Mouse (Mus musculus) brain, adult 2 months (tissue): ENCODE results near the gene Atp5g2.

Source experiments
- DNase-seq: peaks from one replicate; pipeline ENCODE4 v3.0.0; 2011; ENCODE audit warnings: low read depth, low spot score

Atp5g2 gene

DNA sequence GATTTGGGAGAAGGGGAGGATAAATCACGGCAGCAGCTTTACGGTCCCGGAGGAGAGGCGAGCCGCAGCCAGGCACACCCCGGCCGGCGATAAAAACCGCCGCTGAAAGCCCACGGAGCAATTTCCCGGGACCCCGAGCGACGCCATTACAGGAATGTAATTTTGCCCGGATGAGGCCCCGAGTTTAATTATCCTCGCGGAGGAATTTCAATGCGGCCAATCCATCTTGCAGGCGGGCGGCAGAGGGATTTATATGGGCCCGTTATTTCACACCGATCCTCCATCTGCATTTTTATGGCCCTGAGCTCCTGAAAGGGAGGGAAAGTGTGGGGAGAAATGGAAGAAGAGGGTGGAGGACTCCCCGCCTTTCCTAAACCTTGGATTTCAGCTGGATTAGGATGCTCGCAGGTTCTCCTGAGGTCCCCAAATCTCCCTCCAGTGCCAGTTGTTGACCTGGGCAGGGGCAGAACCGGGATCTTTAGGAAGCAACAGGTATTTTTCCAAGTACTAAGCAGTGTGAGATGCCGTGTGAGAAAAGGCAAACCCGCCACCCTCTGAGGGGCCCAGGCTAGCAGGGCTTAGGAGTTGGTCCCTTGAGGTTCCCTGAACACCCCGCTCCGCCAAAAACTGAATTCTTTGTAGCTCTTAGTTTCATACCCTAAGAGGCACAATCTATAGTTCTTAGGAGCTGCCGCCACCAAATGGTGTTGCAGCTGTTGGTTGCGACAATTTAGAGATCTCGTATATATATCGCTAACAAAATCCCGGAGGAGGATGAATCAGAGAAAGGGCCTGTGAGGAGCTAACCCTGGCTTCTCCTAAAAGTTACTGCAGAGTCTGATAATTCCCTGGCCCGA is at the start of gene Atp5g2:
Gene Atp5g2 (minus strand): TSS at position 138 of the 857 bp plus-strand sequence.
- DNase-seq: peak; percentile 66

DNA sequence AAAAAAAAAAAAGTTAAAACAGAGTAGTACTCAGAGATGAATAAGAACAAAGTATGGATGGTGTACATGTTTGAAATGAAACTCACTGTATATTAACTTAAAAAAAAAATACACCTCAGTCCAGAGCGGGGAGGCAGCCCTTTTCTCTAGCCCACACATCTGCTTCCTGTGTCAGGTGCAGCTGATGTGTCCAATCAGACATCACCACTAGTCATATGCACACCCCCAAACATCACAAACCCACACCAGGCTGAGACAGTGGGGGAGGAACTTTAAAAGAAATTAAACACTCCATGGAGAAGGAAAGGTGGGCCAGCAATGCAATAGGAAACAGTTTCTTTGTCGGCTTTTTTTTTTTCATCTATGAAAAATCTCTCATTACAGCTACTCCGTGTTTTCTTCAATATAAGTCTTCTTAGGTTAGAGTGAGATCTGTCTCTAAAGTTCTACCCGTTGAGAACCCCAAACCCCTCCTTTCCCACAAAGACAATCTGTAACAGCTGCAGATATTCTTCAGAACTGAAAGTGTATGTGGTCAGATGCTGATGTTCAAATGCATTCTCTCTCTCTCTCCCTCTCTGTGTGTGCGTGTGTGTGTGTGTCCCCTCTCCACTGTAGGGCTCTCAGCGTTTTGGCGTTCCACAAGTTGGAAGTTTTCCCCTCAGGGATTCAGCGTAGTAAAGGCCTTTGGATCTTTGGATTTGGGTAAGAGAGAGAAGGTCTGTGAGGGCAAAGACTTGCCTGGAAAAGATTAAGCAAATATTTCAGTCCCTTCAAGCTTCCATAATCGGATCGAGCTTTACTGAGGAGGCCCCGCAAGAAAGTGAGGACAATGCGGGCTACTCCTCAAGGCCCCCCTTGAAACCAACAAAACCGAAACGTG is 49.1 kb upstream of the Atp5g2 start:
- DNase-seq: peak; percentile 55

DNA sequence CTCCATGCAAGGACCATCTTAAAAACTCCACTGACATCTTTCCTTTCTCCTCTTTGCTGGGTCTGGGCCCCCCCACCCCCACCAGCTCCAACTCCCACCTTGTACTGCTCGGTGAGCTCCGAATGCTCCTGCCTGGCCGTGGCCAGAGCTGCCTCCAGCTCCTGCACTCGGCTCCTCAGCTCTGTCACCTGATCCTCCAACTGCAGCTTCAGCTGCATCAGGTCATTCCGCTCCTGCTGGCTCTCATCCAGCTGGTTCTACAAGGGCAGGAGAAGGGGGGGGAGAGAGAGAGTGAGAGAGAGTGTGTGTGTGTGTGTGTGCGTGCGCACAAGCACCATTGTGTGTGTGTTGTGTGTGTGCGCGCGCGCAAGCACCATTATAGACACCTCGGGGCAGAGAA is 44.0 kb upstream of the Atp5g2 start:
- no peak for DNase-seq

DNA sequence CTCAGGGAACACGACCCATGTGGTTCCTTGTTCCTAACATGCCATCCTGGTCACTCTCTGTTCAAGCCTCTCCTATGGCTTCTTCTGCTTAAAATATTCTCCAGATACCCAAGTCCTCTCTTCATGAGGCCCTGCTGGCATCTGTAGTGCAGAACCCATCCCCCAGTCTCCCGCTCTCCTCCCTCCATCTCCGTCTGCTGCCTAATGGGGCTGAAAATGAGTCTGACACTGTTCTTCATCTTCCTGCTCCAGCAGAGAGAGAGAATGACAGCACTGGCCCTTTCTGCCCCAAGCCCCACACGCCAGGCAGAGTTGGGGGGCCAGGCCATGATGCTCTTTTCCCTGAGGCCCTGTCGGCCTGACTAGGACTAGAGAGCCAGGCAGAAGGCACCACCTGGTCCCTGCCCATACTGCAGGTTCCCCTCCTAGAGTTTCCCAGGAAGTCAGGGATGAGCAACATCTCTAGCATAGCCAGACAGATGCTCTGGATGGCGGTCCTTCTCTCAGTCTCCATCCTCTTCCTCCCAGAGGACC is 35.7 kb upstream of the Atp5g2 start:
- DNase-seq: no peak

DNA sequence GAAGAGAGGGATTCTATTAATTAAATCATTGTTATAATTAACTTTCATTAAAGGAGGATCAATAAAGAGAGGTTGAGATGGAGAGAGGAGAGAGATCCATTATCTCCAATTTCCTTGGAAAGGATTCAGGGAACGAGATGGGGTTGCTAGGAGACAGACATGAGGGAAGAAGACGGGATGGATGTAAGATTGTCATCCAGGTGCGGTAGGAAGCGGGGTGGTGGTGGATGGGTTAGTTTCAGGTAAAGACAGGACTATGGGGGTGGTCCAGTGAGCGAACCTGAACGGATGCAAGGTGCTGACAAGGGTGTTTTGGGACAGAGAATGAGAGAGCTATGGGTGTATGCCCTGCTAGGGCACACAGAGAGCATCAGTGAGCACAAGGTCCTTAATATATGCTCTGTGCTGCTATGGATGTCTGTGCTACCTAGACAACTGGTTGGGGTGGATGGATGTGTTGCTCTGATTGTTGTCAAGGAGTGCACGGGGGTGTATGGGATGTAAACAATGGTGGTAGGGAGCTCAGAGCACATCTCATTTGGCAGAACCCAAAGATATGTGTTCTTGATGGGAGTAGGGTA is 33.9 kb upstream of the Atp5g2 start:
- DNase-seq: no peak

DNA sequence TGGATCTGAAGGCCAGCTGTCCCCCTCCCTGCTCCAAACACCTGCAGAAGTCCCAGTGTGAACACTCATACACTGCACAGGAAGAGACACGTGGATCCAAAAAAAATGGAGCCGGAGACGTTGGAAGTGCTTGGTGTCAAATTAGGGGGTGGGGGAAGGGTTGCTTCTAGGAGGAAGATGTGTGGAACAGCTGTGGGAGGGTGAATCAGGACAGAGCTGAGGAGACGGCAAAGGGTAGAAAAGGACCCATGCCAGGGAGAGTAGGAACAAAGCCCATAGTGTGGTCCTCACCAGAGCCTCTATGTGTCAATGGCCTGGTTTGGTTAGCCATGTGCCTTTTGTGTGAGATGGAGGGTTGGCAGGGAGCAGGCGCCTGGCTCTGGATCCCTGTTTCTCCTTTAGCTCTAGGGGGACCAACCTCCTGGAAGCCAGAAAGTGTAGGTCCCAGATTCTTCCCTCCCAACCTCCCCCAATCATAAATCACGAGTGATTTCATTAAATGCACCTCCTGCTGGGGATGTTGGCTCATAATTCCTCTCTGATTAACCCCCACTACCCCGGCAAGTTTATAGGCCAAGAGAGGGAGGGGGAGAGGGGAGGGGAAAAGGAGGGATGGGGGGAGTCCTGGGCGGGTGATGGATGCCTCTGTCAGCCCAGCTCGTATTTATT is 33.2 kb upstream of the Atp5g2 start:
- DNase-seq: peak; percentile 71

DNA sequence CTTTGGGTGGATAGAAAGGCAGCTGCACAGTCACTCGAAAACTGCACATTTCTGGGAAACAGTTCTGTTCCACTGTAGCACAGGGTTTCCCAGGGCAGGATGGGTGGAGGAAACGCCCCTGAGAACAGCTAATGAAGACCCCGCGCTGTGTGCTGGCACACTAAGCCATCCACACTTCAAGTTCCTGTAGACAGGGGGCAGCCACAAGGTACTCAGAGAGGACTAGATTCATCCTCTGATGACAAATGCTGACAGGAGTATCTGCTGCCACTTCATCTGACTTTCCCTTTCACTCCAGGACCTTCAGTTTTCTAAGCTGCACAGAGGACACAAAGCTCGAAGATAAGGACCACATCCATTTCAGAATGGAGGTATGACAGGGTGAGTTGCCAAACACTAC is 32.7 kb upstream of the Atp5g2 start:
- DNase-seq: no peak

DNA sequence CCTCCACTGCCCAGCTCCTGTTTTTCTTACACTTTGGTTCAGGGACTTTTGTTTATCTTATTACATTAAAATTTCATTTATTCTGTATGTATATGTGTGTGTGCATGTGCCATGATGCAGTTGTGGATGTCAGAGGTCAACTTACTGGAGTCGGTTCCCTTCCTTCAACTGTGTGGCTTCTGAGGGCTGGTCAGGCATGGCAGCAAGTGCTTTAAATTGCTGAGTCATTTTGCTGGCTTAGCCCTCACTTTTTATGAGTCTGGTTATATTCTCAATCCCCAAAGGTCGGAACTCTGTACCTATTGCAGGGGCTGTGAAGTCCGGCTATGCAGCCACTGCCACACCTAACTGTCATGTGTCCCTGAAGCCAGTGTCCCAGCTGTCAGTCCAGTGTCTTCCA is 30.8 kb upstream of the Atp5g2 start:
- DNase-seq: no peak

DNA sequence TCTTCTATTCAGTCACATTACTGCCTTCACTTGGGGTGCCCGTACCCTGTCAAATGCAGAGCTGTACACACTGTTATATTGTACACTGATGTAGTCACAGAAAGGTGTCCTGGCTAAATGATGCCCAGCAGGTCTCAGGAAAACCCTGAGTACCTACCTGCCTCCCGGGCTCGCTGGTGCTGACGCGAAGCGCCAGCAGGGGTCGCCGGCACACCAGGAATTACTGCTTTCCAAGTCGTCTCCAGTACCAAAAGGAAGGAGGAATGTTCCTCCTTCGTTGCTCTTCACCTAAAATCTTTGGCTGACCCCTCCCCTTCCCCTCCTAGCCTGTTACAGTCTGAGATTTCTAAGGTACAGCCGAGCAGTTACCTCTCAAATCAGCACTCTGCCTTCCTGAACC is 26.0 kb upstream of the Atp5g2 start:
- peak; percentile 82 for DNase-seq

DNA sequence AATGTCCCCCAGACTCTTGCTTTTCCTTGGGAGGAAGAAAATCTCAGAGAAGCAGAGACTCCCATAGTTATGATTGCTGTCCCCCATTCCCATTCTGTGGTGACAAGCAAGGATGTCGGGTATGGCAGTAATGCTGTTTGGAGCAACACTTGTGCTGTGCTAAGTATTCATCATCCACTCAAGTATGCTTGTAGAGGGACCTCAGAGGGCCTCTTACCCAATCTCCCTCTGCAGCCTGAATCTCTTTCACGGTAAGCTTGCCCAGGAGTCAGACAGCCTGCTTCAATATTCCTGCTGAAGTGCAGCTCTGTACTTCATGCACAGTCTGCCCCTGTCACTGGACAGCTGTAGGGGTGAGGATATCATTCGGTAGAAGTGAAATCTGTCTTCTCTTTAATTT is 24.7 kb upstream of the Atp5g2 start:
- no peak for DNase-seq

DNA sequence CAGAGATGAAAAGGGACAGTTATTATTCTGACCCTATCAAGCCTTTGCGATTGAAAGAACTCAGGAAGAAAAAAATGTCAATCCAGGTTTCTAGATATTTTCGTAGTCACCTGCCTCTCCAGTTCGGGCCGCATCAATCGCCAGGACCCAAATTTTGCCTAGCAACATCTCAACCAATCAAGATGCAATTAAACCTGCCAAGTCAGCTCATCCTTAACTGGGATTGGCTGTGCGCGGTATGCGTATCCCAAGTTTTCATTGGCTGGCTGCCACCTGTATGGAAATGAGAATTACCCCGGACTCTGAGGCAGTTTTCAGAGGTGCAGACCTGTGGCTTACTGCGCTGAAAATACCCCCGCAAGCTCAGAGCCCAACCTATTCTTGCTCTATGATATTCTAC is 21.4 kb upstream of the Atp5g2 start:
- DNase-seq: peak; percentile 98

DNA sequence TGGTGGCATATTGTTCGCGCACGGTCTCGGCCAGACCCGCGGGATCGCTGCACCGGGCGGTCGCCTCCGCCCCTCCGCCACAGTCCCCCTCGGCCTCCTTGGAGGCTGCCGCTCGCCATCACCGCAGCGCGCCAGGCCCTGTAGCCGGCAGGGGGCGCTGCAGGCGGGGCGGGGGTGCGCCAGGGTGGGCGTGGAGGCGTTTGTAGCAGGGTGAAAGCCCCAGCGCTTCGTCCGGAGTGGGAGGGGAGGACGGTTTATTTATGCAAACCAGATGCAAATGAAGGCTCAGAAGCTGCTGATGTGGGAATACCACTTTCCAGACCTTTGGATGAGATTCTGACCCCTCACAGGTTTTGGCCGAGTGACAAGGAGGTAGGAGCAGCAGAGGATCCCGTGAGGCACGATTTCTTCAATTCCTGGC is 20.8 kb upstream of the Atp5g2 start:
- DNase-seq: peak; percentile 79

DNA sequence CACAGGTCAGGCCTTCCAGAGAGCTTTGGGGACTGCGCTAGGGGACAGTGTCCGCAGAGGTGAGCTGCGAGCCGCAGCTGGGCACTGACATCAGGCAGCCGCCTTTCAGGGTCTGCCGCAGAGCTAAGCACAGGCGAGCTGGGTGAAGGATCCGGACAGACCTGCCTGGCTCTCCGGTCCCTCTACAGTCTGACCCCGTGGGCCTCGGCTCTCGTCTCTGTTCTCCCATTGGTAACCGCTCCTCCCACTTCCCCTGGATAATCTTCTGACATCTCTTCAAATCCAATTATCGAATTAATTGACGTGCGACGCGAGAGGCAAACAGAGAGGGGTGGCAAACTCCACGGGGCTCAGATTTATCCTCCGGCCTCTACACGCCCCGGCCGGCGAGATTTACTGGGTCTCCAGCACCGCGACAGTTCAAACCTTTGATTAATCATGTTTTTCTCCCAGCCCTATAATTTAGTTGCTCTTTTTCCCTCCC is 20.2 kb upstream of the Atp5g2 start:
- DNase-seq: no peak

DNA sequence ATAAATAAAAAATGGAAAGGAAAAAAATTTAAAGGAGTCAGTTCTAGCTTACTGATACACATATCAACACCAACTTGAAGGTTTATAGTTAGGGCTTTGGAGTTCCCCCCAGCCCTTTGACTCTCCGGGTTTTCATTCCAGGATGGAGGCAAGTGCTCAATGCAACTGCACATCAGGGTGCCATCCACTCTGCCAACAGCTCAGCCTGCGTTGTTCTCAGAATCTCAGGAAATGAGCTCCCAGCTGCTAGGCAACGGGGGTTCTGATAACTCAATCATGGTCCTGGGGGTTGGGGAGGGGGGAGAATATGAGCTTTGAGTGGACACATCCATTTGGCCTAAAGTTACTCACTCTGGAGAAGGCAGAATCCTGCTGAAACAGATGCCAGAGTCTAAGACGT is 13.6 kb upstream of the Atp5g2 start:
- no peak for DNase-seq

DNA sequence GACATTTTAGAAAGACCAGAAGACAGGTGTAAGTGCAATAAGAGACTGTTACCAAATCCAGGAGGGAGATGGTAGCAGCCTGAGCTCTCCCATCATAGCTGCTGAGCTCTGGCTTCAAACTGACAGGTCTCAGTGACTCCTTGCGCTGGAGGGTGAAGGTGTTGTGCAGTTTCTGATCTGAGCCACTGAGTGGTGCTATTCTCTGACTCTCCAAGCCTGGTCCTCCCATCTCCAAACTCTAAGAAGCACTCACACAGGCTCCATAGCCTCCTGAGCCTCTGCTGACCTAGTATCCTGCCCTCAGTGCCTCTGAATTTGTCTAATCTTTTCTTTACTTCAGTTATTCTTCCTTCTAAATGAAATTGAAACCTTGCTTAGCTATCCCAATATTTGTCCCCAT is 11.5 kb upstream of the Atp5g2 start:
- DNase-seq: peak; percentile 74

DNA sequence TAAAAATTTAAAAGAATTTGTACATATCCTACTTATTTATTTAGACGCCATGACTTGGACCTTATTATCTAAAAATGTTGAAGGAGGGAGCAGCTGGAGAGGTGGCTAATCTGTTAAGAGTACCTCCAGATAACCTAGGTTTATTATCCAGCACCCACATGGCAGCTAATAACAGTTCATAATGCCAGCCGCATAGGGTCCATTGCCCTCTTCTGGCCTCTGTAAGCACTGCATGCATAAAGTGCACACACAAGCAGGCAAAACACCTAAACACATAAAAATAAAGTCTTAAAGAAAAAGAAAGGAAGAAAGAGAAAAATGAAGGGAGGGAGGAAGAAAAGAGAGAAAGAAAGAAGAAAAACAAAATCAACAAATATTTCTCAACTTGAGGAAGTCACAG is 4.2 kb upstream of the Atp5g2 start:
- DNase-seq: no peak

DNA sequence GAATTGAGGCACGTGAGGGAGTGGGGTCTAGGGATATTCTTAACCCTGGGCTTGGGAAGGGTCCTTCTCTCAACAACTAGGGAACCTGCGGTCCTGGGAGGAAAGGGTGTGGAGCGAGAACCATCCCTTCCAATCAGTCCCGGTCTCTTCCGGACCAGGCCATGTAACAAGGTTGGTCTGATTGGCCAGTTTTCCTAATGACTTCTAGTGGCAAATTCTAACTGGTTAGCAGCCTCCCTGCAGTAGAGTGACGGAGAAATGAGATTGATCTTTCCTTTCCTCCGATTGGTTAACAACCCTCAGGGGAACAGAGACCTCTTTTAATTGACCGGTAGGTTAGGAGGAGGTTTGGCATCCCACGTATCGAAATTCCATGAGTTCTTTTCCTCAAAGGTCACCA is 1.4 kb upstream of the Atp5g2 start:
- DNase-seq: peak; percentile 96

DNA sequence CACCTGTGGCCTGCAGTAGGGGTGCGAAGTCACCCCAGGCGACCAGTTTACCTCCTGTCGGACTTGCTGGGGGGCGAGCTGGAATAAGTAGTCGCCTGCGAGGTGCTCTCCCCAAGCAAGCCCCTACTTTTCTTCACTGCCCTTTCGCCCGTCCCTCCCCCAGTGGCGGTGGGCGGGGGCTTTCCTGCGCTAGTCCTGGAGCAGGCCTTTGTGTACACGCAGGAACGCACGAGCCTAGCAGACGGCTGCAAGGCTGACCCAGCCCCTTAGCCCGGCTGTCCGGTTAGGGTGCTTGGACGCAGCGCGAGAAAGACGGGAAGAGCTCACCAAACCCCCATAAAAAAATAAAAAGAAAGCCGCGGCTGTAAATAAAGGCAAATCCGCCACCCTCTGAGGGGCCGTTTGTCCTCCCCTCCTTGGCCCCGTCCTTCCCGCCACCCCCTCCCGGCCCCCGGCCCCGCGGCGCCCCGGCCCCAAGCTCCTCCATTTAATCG is 384 bp downstream of the Atp5g2 start:
- peak; percentile 85 for DNase-seq

DNA sequence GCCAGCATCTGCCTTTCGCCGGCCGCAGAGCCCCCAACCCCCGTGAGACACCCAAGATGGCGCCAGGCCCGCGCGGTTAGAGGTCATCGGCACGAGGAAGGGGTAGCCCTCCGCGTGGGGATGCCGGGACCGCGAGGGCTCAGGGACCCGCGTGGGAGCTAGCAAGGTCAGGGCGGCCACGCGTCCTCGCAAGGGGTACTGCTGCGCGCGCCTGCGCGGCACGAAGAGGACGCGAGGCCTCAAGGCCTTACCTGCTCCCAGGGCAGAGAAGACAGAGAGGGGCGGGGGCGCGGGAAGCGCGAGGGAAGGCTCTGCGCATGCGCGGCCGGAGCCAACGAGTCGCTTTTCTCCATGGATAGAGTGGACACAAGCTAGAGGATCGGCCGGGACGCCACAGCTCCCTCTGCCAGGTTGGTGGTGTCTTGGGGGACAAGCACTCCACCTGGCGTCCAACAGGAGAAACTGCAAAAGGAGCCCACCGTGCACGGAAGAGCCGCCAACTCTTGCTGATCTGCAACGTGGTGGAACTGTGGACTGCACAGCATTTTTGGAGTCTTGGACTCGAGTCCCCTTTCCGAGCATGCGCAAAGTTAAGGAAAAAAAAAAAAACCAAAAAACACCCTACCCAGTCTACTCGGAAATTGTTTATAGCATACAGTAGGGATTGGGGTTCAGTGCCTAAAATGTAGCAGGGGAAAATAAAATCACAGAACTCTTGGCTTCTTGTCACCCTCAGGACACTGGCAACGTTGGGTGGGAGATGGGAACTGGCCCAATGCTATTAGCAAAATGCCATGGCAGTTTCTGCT is 1.2 kb downstream of the Atp5g2 start:
- DNase-seq: peak; percentile 100

DNA sequence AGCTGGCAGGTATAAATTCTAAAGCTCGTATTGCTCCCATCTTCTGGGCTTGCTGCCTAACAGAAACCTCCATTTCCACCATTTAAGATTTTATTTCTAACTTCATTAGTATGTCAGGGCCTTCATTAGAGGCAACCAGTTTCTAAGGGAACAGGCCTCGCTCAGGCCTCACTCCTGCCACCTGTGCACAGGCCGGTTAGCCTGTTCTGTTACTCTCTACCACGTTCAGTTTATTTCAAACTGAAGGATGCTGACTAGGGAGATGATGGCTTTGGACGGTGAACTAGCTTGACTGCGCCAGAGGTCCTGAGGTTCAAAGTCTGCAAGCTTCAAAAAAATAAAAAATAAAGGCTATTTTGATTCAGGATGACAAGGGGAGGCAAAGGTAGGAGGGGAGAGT is 1.9 kb downstream of the Atp5g2 start:
- peak; percentile 43 for DNase-seq
